Mouse (Mus musculus) retina, embryonic 14.5 days (tissue): ENCODE data around the gene Col16a1.

ENCODE experiments used
- DNase-seq: peaks from one replicate; pipeline ENCODE4 v3.0.0-alpha.2; 2015; ENCODE audit warnings: low spot score

Gene Col16a1

DNA sequence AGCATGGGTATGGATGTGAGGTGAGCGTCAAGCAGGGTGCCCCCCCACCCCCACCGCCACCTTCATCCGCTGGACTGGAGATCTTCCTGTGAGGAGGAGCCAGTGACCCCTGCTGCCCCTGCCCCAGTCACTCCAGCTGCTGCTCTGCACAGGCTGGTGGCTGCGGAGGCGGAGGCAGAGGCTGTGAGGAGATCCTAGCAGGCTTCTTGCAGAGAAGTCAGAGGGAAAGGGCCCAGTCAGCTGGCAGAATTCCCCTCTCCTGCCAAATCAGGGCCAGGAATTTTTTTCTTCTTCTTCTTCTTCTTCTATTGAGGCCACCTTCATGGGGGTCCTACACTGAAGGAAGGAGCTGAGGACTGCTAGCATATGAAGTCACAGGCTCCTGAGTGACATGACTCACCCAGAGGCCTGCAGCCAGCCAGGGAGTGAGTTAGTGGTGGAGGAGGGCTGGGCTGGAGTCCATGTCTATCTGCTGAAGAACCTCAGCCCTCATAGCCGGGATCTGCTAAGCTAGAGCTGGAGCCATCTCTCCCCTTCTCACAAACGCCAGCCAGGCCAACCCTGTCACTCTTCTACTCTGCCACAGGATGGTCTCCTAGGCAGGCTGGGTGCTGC lies 36.8 kb downstream of the Col16a1 start:
- DNase-seq = no peak

GRCm38 (mm10) chr4:130085246-130085820 lies 37.7 kb downstream of the Col16a1 start:
- DNase-seq = no peak

DNA sequence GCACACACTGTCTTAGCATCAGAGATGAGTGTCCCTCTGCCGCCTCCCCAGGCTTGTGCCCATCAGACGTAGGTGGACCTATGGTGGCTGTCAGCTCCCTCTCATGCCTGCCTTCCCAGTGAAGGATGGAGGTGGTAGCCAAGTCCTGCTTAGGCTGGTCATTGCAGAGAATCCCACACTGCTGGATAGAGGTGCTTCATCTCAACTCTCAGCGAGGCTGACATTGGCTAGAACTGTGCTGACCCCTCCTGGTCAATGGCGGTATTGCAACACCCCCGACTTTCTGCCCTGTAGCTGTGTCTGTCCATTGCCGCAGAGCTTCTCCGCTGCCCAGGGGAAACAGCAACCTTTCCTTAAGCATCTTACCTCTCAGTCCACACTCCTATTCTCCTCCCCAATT lies 39.7 kb downstream of the Col16a1 start:
- peak; percentile 99 for DNase-seq

DNA sequence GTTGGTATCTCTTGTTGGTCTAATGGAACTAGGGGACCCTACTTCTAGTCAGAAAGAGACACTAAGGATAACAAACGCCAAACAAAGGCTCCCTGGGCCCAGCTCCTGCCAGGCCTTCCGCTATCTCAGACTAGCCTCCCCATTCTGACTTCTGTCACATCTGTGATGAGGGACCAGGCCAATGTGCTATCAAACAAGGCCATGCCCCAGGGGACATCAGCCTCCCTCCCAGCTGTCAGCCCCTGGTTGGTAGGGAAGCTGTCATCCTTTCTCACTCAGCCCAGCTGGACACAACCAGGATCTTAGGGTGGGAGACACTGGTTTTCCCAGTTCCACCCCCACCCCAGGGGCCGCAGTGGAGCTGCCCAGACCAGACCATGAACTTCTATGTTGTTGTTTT lies 47.5 kb downstream of the Col16a1 start:
- DNase-seq = peak; percentile 51

- no peak for DNase-seq
Observed at GRCm38 (mm10) chr4:130101183-130101582, 53.5 kb downstream of the Col16a1 start.

DNA sequence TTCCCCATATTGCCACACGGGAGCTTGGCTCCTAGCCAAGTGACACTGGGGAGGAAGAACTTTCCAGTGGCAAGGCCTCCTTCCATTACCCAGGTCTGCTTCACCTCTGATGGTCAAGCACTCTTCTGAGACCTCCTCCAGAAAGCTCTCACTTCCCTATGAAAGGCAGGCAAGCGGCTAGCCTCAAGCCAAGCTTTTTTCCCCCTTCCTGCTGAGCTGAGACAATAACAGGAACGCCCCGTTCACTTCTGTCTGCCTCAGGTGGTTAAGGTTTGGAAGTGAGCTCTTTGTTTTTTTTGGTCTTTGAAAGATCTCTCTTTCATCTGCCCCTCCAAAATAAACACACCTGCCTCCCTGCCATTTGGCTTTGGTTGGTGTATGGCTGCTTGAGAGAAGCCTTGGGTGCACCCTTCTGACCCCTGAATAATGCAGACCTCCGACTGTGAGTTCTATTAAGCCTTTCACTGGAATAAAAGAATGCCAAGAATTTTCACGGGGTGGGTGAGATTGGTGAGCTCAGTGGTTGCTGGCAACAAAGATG lies 54.5 kb downstream of the Col16a1 start, which contains the start of gene Pef1:
Gene Pef1 (plus strand): TSS at position 448 of the 541 bp plus-strand sequence.
- no peak for DNase-seq

GRCm38 (mm10) chr4:130103632-130104031 lies 56.0 kb downstream of the Col16a1 start:
- DNase-seq = no peak

GRCm38 (mm10) chr4:130104584-130104983 lies 56.9 kb downstream of the Col16a1 start:
- DNase-seq = no peak

DNA sequence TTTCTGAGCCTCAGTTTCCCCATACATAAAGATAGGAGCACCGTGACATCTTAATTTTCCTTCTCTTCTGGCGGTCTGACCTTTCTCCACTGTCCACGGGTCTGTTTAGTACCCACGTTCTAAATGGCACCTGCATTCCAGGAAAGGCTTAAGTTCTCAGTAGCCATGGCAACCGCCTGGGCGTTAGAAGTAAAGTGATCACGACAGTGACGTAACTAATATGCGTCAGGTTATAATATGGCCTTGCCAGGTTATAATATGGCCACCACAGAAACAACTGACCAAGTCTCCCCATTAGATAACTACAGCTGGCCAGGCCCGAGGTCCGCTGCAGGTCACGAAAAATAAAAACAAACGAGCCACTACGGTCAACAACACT lies 59.4 kb downstream of the Col16a1 start:
- DNase-seq = no peak

DNA sequence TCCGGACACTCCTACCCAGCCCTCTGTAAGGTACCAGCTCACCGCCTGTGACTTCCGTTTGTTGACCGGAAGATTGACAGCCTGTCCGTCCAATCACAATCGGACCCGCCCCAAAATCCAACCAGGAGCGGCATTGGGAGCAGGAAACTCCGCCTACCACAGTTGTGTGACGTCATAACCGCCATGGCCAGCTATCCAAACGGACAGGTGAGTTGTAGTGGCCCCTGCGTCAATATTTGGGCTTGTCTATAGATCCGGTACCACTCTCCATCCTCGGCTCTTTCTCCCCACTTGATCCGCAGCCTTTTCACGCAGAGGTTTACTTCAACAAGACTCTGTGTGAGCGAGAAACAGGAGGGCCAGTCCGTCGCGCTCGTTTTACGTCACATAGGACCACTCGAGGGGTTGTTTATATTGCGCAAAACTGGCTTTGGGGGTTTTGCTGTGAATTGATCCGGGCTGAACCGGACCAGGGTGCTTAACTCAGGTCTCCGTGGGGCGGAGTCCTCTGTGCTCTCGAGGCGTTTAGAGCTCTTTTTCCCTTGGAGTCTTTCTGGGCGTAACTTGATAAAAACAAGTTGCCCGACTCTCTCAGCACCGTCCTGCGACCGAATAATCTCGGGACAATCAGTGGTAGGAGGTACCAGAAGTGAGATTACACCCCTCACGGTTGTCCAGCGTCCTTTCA lies 59.9 kb downstream of the Col16a1 start:
- peak; percentile 100 for DNase-seq

GRCm38 (mm10) chr4:130108929-130109328 lies 61.3 kb downstream of the Col16a1 start:
- DNase-seq = no peak

DNA sequence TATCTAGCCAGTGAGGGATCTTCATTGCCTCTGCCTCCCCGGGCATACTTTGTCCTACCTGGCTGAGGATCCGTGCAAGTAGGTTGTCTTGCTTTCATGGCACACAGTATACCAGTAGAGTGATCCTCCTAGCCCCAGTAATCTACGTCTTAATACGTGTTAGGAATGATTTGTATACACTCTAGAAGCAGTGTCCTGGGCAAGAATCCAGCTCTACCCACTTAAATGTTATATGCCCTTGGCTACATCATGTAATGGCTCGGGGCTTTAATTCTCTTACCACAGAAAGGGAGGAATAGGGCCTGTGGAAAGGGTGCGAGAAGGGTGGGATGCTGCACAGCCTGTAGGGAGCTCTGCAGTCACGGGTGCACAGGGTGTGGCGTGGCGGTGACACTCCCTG lies 62.0 kb downstream of the Col16a1 start:
- DNase-seq = no peak

GRCm38 (mm10) chr4:130110091-130110490 lies 62.5 kb downstream of the Col16a1 start:
- DNase-seq = no peak

GRCm38 (mm10) chr4:130112299-130112698 lies 64.7 kb downstream of the Col16a1 start:
- no peak for DNase-seq

- no peak for DNase-seq
Observed at GRCm38 (mm10) chr4:130112732-130113131, 65.1 kb downstream of the Col16a1 start.

DNA sequence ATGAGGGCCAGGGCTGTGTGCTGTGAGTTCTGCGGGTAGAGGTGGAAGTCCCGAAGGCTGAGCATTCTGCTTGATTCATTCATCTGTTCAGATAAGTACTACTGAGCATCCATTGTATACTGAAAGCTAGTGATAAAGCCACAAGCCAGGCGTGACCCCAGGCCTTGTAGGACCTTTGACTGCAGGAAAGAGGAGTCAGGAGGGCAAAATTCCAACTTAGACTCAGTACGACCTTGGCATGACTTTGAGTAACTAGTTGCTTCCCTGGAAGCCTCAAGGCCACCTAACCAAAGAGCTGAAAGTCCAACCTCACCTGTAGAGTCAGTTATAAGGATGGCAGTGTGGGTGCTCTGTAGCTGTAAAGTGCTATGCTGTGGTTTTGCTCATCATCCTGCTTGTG lies 73.1 kb downstream of the Col16a1 start:
- DNase-seq = no peak

GRCm38 (mm10) chr4:130121560-130121959 lies 73.9 kb downstream of the Col16a1 start:
- DNase-seq = no peak

DNA sequence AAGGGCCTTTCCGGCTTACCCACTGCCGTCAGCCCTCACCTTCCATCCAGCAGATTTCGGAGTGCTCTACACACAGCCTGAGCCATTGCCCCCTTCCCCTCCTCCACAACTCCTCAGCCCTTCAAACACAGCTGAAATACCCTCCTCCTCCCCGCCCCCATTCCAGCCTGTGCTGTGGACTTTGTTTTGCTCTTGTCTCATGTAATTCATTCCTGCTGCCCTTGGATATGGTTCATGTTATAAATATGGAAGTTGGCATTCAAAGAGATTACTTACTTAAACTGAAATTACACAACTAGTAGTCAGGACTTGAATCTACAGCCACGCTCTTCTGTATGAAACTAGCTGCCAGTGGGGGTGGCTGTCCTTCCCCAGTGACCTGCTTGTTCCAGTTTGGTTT lies 75.4 kb downstream of the Col16a1 start:
- no peak for DNase-seq

DNA sequence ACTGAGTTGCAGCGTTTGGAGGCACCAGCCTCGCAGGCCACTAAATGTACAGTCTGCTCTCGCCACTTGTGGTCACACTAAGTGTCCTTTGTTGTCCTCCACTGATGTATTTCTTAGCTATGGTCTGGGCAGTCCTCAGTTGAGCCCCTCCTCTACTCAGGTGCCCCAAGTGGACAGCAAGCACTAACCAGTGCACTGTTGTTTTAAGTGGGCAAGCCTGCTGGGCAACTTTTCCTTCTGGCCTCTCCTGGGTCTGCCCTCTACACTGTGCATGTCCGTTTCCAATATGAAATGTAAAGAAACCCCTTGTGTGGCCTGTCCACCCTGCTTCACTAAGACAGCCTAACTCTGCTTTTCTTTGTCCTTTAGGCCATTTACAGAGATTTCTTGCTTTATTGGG lies 76.5 kb downstream of the Col16a1 start:
- no peak for DNase-seq

- no peak for DNase-seq
Observed at GRCm38 (mm10) chr4:130125164-130125563, 77.5 kb downstream of the Col16a1 start.

- no peak for DNase-seq
Observed at GRCm38 (mm10) chr4:130125935-130126334, 78.3 kb downstream of the Col16a1 start.

DNA sequence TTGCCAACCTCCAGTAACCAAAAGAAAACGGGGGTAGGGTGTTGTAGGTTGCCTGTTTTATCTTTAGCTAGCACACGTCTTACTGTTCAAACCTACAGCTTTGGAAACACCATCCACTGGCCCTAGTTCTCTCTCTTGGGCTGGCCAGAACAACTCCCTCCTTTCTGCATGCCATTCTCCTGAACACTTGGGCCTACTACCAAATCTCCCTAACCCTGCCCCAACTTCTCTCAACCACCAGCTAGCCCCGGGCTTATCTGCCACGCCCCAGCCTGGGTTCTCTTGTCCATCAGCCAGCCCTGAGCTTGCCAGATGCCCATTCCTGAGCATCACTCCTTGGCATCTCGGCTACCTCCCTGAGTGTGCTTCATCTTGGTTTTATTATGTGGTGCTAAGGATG lies 81.3 kb downstream of the Col16a1 start:
- no peak for DNase-seq

DNA sequence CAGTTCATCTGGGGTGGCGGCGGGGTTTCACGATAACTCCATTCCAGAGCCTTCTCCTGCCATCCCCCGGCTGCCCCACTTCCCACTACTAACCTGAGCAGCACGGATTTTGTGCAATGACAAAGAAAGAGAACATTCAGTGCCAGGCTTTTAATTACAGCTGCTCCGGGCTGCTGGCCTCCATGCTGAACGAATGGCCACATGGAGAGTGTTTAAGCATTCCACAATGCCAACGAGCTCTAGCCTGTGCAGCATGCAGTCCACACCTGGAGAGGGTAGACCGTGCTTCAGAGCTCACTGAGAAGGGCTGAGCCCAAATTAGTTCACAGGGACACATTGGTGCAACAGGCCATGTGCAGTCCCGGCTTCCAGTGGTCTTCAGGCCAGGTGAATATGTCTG lies 82.4 kb downstream of the Col16a1 start:
- no peak for DNase-seq
